Mouse (Mus musculus) erythroblast, embryonic 14.5 days (primary cell): Measurements from ENCODE around the gene Arfgap2. TPM values are rescaled to one million over a fixed set of nuclear protein-coding genes. Genes with fewer than 3 reads are reported as not detected.

Experiments
- H3K27me3 ChIP-seq: 2 replicates; pipeline ENCODE4 v1.6.1; 2012; ENCODE audit warnings: inconsistent platforms; ENCODE audit not compliant: control insufficient read depth
- H3K36me3 ChIP-seq: 2 replicates; pipeline ENCODE4 v1.6.1; 2012; ENCODE audit warnings: mild to moderate bottlenecking, inconsistent platforms; ENCODE audit not compliant: control insufficient read depth
- H3K4me1 ChIP-seq: 2 replicates; pipeline ENCODE4 v1.6.1; 2012; ENCODE audit warnings: inconsistent platforms; ENCODE audit not compliant: control insufficient read depth
- H3K4me3 ChIP-seq: replicated peaks from 2 replicates; pipeline ENCODE3; 2012; ENCODE audit warnings: moderate library complexity, mild to moderate bottlenecking, inconsistent platforms
- H3K9me3 ChIP-seq: 2 replicates; pipeline ENCODE4 v1.6.1; 2012; ENCODE audit warnings: low read length, inconsistent platforms, mixed read lengths; ENCODE audit not compliant: control insufficient read depth
- GATA1 ChIP-seq: IDR thresholded peaks from 2 replicates; pipeline ENCODE4 v1.6.1; 2012; ENCODE audit warnings: low read length, inconsistent platforms, mixed read lengths
- TAL1 ChIP-seq: IDR thresholded peaks from 3 replicates; pipeline ENCODE4 v1.6.1; 2012; ENCODE audit warnings: low read length, inconsistent platforms, mixed read lengths
- polyA plus RNA-seq: library from polyadenylated mRNA; stranded (reverse); fragments of >175 nt; gene quantifications from 2 replicates; pipeline ENCODE4 v1.2.3, GENCODE M21; 2012

Arfgap2 gene
- polyA plus RNA-seq, 1 experiment, result 3.7 TPM

DNA sequence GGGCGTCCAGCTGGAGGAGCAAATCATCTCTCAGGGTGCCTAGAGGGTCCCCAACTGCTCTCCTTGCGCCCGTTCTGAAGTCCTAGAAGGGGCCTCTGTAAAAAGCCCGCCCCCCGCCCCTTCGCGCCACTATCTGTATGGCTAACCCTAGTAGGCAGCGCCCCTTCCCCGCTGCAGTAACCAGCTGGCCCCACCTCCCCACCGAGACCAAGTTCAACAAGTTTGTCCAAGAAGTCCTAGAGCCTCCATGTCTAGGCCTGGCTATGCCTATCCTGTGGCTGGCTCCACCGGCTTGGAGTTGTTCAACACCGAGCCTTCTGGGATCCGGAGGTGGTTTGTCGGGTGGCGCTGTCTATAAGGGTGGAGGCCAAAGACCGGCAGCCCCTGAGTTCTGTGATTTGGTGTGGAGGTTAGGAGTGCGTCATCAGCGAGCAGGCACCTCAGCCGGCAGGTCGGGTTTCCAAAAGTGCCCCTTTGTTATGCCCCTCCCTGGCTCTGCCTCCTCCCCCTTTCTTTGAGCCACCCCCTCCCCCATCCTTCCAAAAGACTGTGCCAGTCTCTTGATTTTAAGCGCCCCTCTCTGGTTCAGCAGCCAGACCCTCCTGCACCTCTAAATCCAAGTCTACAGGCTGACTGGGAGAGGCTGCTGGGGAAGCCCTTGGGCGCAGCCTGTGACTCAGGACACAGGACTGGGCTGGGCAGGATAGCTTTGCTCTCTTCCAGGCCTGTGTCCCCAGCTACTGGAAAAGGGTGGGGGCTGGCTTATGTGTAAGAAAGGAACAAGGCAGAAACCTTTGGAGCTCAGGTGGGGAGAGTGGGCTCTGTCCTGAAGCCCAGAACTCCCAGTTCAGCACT, 7.4 kb upstream of the Arfgap2 start:
- peaks cover 2% of the 10 kb centered on the region; the same call in 1 of the 2 replicates for H3K9me3 ChIP-seq
- no peaks in the 10 kb centered on the region; the same call in 1 of the 2 replicates for H3K36me3 ChIP-seq
- TF ChIP-seq TAL1 (no peak), GATA1 (no peak)
- H3K4me1 ChIP-seq, result peaks cover 14% of the 10 kb centered on the region
- H3K27me3 ChIP-seq, result peaks cover 86% of the 10 kb centered on the region
- peak overlapping the region; percentile 53 for H3K4me3 ChIP-seq

DNA sequence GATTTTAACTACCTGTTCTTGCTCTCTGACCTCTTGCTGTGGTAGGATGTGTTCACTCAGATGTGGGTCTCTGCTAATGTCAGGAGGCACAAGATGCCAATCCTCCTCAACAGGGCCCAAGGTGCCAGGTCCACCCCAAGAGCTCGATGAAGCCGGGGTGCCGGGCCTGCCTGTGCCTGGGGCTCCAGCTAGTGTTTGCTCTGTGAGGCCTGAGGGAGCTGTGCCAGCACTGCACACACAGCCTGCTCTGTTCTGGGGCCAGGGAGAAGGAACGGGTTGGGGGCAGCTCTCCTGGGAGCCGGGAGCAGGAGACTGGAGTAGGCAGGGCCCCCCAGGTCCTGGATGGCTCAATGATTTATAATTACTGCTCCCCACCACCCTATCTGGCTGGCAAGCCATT, 6.7 kb upstream of the Arfgap2 start:
- peaks cover 6% of the 10 kb centered on the region; the same call in 1 of the 2 replicates for H3K36me3 ChIP-seq
- H3K4me3 ChIP-seq, result peak overlapping the region; percentile 53
- peaks cover 2% of the 10 kb centered on the region; the same call in 1 of the 2 replicates for H3K9me3 ChIP-seq
- H3K27me3 ChIP-seq, result peaks cover 81% of the 10 kb centered on the region
- H3K4me1 ChIP-seq, result peaks cover 14% of the 10 kb centered on the region
- TF ChIP-seq TAL1 (no peak), GATA1 (no peak)

DNA sequence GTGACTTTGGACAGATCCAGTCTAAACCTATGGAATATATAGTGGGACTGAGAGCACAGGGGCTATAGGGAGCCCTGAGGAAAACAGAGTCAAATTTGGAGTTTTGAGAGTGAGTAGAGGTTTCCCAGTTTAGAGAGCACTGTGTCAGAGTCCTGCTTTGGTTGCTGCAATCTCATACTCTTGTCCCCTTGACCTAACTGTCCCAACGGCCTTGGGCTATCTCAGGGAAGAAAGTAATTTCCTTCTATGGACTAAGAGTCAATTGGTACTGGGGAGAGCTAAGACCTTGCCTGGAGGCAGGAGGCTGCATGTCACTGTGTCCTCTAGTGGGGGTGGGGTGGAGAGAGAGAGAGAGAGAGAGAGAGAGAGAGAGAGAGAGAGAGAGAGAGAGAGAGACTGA, 5.9 kb upstream of the Arfgap2 start:
- H3K36me3 ChIP-seq, result peaks cover 9% of the 10 kb centered on the region; the same call in 1 of the 2 replicates
- H3K4me1 ChIP-seq, result peaks cover 18% of the 10 kb centered on the region
- peaks cover 73% of the 10 kb centered on the region for H3K27me3 ChIP-seq
- no peak for TF ChIP-seq TAL1
- no peak for TF ChIP-seq GATA1
- peaks cover 2% of the 10 kb centered on the region; the same call in 1 of the 2 replicates for H3K9me3 ChIP-seq
- no peak overlapping the region for H3K4me3 ChIP-seq

DNA sequence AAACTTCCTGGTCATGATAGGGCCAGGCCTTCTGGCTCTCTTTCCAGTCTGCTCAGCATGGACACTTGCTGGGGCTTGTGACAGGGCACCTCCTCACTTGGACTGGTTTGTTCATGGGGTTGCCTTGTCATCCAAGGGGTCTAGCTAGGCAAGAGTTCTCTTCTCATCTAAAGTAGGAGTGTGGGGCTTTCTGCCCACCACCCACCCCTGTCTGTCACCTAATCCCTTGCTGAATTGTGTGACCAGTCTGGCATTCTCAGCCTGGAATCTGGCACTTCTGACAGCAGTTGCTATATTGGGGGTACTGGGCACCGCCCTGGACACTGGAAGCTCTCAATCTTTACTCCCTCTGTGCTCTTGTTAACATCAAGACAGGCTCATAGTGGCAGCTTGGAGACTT, 5.3 kb upstream of the Arfgap2 start:
- Histone ChIP-seq H3K4me3 (no peak overlapping the region), H3K36me3 (peaks cover 9% of the 10 kb centered on the region; the same call in 1 of the 2 replicates), H3K9me3 (peaks cover 2% of the 10 kb centered on the region; the same call in 1 of the 2 replicates), H3K27me3 (peaks cover 67% of the 10 kb centered on the region), H3K4me1 (peaks cover 25% of the 10 kb centered on the region)
- TF ChIP-seq TAL1 (no peak), GATA1 (no peak)

DNA sequence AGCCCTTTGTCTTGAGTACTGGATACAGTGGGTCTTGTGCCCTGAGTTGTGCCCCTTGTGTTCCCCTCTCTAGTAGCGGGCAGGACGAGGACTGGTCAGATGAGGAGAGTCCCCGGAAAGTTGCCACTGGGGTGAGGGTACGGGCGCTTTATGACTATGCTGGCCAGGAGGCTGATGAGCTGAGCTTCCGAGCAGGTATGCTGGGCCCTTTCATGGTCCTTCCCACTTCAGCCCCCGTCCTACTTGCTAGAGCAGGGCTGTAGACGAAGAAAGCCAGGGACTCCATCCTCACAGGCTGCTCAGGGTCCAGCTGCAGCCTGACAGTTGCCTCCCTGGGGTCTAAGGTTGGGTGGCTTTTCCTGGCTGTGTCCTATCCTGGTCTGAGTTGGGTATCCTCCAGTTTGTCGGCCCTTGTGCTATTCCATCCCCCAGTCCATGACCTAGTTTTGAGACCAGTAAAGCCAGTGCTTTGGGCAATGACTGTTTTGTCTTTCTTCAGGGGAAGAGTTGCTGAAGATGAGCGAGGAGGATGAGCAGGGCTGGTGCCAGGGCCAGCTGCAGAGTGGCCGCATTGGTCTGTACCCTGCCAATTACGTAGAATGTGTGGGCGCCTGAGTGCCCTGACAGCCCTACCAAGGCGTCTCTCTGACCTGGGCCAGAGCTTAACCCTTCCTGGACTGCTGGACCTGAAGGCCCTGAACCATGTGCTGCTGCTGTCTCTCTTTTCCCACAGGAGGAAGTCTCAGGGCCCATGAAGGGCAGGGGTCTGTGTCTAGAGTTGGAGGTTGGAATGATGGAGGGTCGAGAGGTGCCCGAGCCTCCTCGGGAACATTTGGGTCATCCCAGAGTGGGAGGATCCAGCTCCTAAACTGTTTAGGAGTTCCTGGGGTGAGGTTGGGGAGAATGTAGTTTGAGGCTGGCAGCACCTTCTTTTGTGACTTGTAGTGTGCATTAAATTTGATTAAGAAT, 798 bp upstream of the Arfgap2 start:
- Histone ChIP-seq H3K27me3 (peaks cover 22% of the 10 kb centered on the region), H3K4me1 (peaks cover 37% of the 10 kb centered on the region), H3K4me3 (peak overlapping the region; percentile 91), H3K36me3 (peaks cover 39% of the 10 kb centered on the region), H3K9me3 (no peaks in the 10 kb centered on the region)
- TF ChIP-seq TAL1 (no peak), GATA1 (no peak)

DNA sequence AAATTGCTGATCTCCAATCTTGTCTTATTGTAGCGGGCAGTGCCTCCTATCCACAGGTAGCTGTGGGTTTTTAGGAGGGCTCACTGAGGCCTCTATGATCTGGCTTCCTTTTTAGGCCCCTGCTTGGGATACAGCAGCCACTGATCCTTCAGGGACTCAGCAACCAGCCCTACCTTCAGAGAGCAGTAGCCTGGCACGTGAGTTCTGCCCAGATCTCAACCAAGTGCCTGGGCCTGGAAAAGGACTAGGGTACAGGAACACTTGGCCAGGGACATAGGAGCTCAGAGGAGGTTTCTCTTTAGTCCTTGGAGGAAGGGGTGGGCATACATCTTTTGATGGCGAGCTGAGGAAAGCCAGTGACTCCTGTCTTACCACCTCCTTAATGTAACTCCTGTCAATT, 3.3 kb downstream of the Arfgap2 start:
- H3K9me3 ChIP-seq, result no peaks in the 10 kb centered on the region
- H3K36me3 ChIP-seq, result peaks cover 73% of the 10 kb centered on the region
- H3K27me3 ChIP-seq, result no peaks in the 10 kb centered on the region
- H3K4me1 ChIP-seq, result peaks cover 47% of the 10 kb centered on the region
- H3K4me3 ChIP-seq, result no peak overlapping the region
- TF ChIP-seq GATA1 (no peak), TAL1 (no peak)

DNA sequence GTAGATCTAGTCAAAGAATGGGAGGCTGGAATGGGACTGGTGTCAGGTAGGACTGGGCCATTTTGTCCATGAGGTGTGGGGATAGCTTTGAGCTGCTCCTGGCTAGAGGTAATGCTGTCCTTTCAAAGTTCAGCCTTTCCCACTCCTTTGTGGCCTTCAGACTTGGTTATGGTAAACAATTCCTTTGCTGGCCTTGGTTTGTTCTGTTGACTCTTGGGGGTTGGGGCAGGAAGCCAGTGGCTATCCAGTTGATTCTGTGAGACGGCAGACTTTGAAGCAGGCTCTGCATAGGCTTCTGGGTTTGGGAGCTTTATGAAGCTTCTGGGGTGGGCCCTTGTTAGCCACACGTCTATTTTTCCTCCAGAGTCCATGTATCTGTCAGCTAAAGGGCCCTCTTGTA, 3.9 kb downstream of the Arfgap2 start:
- Histone ChIP-seq H3K9me3 (no peaks in the 10 kb centered on the region), H3K27me3 (no peaks in the 10 kb centered on the region), H3K4me3 (no peak overlapping the region), H3K4me1 (peaks cover 44% of the 10 kb centered on the region), H3K36me3 (peaks cover 76% of the 10 kb centered on the region)
- TF ChIP-seq TAL1 (no peak), GATA1 (no peak)

DNA sequence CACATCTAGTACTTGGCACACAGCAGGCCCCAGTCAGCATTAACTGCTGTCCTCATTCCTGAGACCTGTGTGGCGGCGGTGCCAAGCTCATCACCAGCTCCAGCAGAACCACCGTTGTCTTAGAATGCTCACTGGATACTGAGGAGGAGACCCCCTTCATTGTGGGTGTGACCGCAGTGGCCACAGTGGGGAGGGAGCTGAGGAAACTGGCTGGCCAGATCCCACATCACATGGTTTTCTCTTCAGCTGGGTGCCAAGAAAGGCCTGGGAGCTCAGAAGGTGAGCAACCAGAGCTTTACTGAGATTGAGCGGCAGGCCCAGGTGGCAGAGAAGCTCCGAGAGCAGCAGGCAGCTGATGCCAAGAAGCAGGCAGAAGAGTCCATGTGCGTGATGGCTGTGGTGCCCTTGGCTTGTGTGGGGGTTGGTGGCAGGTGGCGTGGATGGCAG, 4.9 kb downstream of the Arfgap2 start:
- Histone ChIP-seq H3K27me3 (no peaks in the 10 kb centered on the region), H3K9me3 (no peaks in the 10 kb centered on the region), H3K4me3 (no peak overlapping the region), H3K4me1 (peaks cover 34% of the 10 kb centered on the region), H3K36me3 (peaks cover 86% of the 10 kb centered on the region)
- no peak for TF ChIP-seq GATA1
- no peak for TF ChIP-seq TAL1
